Mouse (Mus musculus): ENCODE results near the gene Uvrag. TPM values are rescaled to one million over a fixed set of nuclear protein-coding genes. Genes with fewer than 3 reads are reported as not detected.

The Uvrag gene
- polyA plus RNA-seq, 1 experiment from 2014 or later, result 25.8 TPM

- DNase-seq (ENCODE audit: low spot score), result peak; percentile 76
- under 1% methylated on average over 13 of the region's 13 CpGs for WGBS
- no peaks in the 10 kb centered on the region for H3K27me3 ChIP-seq (replicated peaks; ENCODE audit: control insufficient read depth, insufficient read depth, low read length)
Measured at GRCm38 (mm10) chr7:99139841-99140491, 975 bp downstream of the Uvrag start.

DNA sequence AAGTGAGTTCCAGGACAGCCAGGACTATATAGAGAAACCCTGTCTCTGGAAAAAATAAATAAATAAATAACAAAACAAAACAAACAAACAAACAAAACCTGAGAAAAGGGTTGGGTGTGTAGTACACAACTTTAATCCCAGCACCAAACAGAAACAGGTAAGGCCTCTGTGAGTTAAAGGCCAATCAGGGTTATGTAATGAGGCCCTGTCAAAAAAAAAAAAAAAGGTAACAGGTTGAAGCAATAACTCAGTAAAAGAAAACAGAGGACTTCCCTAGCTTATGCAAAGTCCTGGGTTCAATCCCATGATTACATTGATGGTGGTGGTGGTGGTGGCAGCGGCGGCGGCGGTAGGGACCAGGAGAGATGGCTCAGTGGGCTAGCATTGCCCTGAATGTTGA lies 3.4 kb downstream of the Uvrag start:
- Histone ChIP-seq H3K4me2 (ENCODE audit: low read length) (no peak overlapping the region), H3K9me3 (ENCODE audit: control insufficient read depth, low read length) (no peaks in the 10 kb centered on the region), H3K27me3 (replicated peaks; ENCODE audit: control insufficient read depth, insufficient read depth, low read length) (no peaks in the 10 kb centered on the region), H3K4me3 (ENCODE audit: low read depth, low read length) (no peak overlapping the region), H3K4me1 (replicated peaks; ENCODE audit: control insufficient read depth, insufficient read depth, low read length) (peaks cover 19% of the 10 kb centered on the region), H3K36me3 (ENCODE audit: control insufficient read depth, insufficient read depth, low read length) (no peaks in the 10 kb centered on the region), H3K27ac (ENCODE audit: low read depth) (no peak overlapping the region), H3K9ac (ENCODE audit: low read length) (no peak overlapping the region)
- DNase-seq (ENCODE audit: low spot score) (no peak), ATAC-seq (replicated peaks; ENCODE audit: low FRiP score, low TSS enrichment, low read depth) (no peak)
- 100% methylated on average over 4 of the region's 4 CpGs for WGBS

More at GRCm38 (mm10) chr7:99139841-99140491, 975 bp downstream of the Uvrag start:
- Histone ChIP-seq H3K4me2 (ENCODE audit: low read length) (peak overlapping the region; percentile 83), H3K27ac (ENCODE audit: low read depth) (peak overlapping the region; percentile 92), H3K9me3 (ENCODE audit: control insufficient read depth, low read length) (no peaks in the 10 kb centered on the region), H3K9ac (ENCODE audit: low read length) (peak overlapping the region; percentile 87), H3K36me3 (ENCODE audit: control insufficient read depth, insufficient read depth, low read length) (no peaks in the 10 kb centered on the region), H3K4me3 (ENCODE audit: low read depth, low read length) (peak overlapping the region; percentile 90), H3K4me1 (replicated peaks; ENCODE audit: control insufficient read depth, insufficient read depth, low read length) (peaks cover 11% of the 10 kb centered on the region)
- ATAC-seq (replicated peaks; ENCODE audit: low FRiP score, low TSS enrichment, low read depth), result no peak

DNA sequence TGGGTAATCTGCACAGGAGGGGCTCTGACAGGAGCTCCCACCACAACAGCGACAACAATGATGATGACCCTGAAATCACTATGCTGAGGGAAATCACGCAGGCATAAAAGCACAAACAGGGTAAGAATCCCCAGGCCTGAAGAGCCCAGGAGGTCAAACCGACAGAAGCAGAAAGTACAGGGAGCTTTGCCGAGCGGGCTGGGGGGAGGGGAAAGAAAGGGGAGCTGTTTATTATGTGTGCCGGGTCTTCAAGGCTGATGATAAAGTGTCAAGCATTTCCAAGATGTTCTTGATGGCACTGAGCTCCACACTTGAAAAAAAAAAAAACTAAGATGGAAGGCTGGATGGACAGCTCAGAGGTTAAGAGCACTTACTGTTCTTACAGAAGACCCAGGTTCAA lies 4.2 kb downstream of the Uvrag start:
- Histone ChIP-seq H3K9me3 (ENCODE audit: control insufficient read depth, low read length) (no peaks in the 10 kb centered on the region), H3K9ac (ENCODE audit: low read length) (no peak overlapping the region), H3K4me1 (replicated peaks; ENCODE audit: control insufficient read depth, insufficient read depth, low read length) (peaks cover 23% of the 10 kb centered on the region), H3K4me2 (ENCODE audit: low read length) (no peak overlapping the region), H3K27ac (ENCODE audit: low read depth) (no peak overlapping the region), H3K4me3 (ENCODE audit: low read depth, low read length) (no peak overlapping the region), H3K27me3 (replicated peaks; ENCODE audit: control insufficient read depth, insufficient read depth, low read length) (no peaks in the 10 kb centered on the region), H3K36me3 (ENCODE audit: control insufficient read depth, insufficient read depth, low read length) (no peaks in the 10 kb centered on the region)
- ATAC-seq (replicated peaks; ENCODE audit: low FRiP score, low TSS enrichment, low read depth) (no peak), DNase-seq (ENCODE audit: low spot score) (no peak)
- 50% methylated on average over 6 of the region's 6 CpGs for WGBS

GRCm38 (mm10) chr7:99133811-99134402 lies 7.0 kb downstream of the Uvrag start:
- H3K36me3 ChIP-seq (ENCODE audit: control insufficient read depth, insufficient read depth, low read length), result no peaks in the 10 kb centered on the region
- H3K4me1 ChIP-seq (replicated peaks; ENCODE audit: control insufficient read depth, insufficient read depth, low read length), result peaks cover 40% of the 10 kb centered on the region
- H3K9me3 ChIP-seq (ENCODE audit: control insufficient read depth, low read length), result no peaks in the 10 kb centered on the region
- DNase-seq (ENCODE audit: low spot score) (no peak), ATAC-seq (replicated peaks; ENCODE audit: low FRiP score, low TSS enrichment, low read depth) (no peak)
- H3K27me3 ChIP-seq (replicated peaks; ENCODE audit: control insufficient read depth, insufficient read depth, low read length), result no peaks in the 10 kb centered on the region
- no peak overlapping the region for H3K4me3 ChIP-seq (ENCODE audit: low read depth, low read length)
- WGBS, result 74% methylated on average over 8 of the region's 8 CpGs
- H3K9ac ChIP-seq (ENCODE audit: low read length), result no peak overlapping the region
- 0 out of 2 replicates have a peak overlapping the region, but pooled peaks have one; percentile 25 for H3K27ac ChIP-seq (ENCODE audit: low read depth)
- H3K4me2 ChIP-seq (ENCODE audit: low read length), result no peak overlapping the region

- 57% methylated on average over 9 of the region's 9 CpGs for WGBS
- no peak overlapping the region for H3K9ac ChIP-seq (ENCODE audit: low read length)
Measured at GRCm38 (mm10) chr7:99132597-99132996, 8.3 kb downstream of the Uvrag start.

GRCm38 (mm10) chr7:99131819-99132353 lies 9.1 kb downstream of the Uvrag start:
- Histone ChIP-seq H3K27me3 (replicated peaks; ENCODE audit: control insufficient read depth, insufficient read depth, low read length) (no peaks in the 10 kb centered on the region), H3K4me3 (ENCODE audit: low read depth, low read length) (no peak overlapping the region), H3K27ac (ENCODE audit: low read depth) (peak overlapping the region; percentile 66), H3K4me2 (ENCODE audit: low read length) (peak overlapping the region; percentile 28), H3K9me3 (ENCODE audit: control insufficient read depth, low read length) (no peaks in the 10 kb centered on the region), H3K4me1 (replicated peaks; ENCODE audit: control insufficient read depth, insufficient read depth, low read length) (peaks cover 60% of the 10 kb centered on the region), H3K36me3 (ENCODE audit: control insufficient read depth, insufficient read depth, low read length) (no peaks in the 10 kb centered on the region), H3K9ac (ENCODE audit: low read length) (no peak overlapping the region)
- ATAC-seq (replicated peaks; ENCODE audit: low FRiP score, low TSS enrichment, low read depth) (no peak), DNase-seq (ENCODE audit: low spot score) (no peak)
- 29% methylated on average over 6 of the region's 6 CpGs for WGBS

More at GRCm38 (mm10) chr7:99132597-99132996, 8.3 kb downstream of the Uvrag start:
- DNase-seq (ENCODE audit: low spot score) (no peak), ATAC-seq (replicated peaks; ENCODE audit: low FRiP score, low TSS enrichment, low read depth) (no peak)
- Histone ChIP-seq H3K4me3 (ENCODE audit: low read depth, low read length) (no peak overlapping the region), H3K4me1 (replicated peaks; ENCODE audit: control insufficient read depth, insufficient read depth, low read length) (peaks cover 53% of the 10 kb centered on the region), H3K9me3 (ENCODE audit: control insufficient read depth, low read length) (no peaks in the 10 kb centered on the region), H3K4me2 (ENCODE audit: low read length) (peak overlapping the region; percentile 28), H3K27me3 (replicated peaks; ENCODE audit: control insufficient read depth, insufficient read depth, low read length) (no peaks in the 10 kb centered on the region), H3K36me3 (ENCODE audit: control insufficient read depth, insufficient read depth, low read length) (no peaks in the 10 kb centered on the region), H3K27ac (ENCODE audit: low read depth) (peak overlapping the region; percentile 66)

DNA sequence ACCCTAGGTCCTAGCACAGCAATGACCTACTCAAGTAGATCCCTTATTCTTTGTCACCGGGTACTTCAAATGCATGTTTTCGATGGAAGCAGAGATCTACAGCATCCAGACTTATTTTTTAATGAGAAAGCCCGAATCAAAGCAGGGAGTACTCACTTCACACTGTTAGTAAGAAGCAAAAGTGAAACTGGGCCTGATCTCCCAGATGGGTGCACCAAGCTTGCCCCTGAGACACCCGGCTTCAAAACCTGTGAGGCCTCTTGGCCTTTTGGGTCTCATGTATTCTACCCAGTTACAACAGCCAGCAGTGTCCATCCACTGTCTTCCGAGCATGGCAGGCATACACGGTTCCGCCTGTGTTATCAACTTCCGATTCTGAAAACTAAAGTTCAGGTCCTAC lies 12.0 kb downstream of the Uvrag start:
- no peaks in the 10 kb centered on the region for H3K9me3 ChIP-seq (ENCODE audit: control insufficient read depth, low read length)
- no peaks in the 10 kb centered on the region for H3K36me3 ChIP-seq (ENCODE audit: control insufficient read depth, insufficient read depth, low read length)
- DNase-seq (ENCODE audit: low spot score) (no peak), ATAC-seq (replicated peaks; ENCODE audit: low FRiP score, low TSS enrichment, low read depth) (no peak)
- no peak overlapping the region for H3K4me2 ChIP-seq (ENCODE audit: low read length)
- no peak overlapping the region for H3K4me3 ChIP-seq (ENCODE audit: low read depth, low read length)
- 92% methylated on average over 8 of the region's 8 CpGs for WGBS
- H3K4me1 ChIP-seq (replicated peaks; ENCODE audit: control insufficient read depth, insufficient read depth, low read length), result peaks cover 70% of the 10 kb centered on the region
- H3K27ac ChIP-seq (ENCODE audit: low read depth), result no peak overlapping the region
- no peaks in the 10 kb centered on the region for H3K27me3 ChIP-seq (replicated peaks; ENCODE audit: control insufficient read depth, insufficient read depth, low read length)
- H3K9ac ChIP-seq (ENCODE audit: low read length), result no peak overlapping the region

DNA sequence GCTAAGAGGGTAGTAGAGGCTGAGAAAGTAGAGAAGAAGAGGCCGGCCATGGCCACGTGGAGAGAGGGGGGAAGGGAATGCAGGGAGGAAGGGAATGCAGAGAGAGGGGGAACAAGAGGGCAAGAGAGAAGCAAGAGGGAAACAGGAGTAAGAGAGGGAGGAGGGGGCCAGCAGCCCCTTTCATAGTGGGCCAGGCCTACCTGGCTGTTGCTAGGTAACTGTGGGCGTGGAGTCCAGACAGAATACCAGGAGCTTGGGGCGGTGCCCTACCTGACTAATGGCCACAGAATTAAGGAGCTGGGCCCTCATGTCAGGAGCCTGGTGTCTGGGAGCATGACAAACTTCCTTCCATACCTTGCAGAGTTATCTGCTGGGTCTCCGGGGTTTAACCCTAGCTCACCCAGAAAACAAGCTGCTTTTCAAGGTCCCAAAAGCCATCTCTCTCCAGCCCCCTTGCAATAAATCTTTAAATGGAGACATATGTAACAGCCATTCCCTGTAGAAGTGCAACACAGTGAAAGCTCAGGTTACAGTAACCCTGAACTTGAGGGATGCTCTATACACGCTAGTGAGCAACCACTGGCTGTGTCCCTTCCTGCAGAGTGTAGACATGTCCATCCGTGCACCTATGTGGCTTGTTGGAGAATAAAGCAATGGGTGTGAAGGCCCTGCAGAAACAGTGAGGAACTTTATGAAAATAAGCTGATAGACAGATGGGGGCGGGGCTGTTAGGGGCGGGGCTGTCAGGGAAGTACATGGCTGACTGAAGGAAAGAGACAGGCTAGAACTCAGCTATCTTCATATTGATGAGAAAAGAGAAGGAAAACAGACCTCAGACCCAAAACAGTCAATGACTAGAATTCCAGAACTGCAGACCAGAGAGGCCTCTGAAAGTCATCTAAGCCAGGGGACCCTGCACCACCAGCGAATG lies 12.7 kb downstream of the Uvrag start:
- Histone ChIP-seq H3K27ac (ENCODE audit: low read depth) (no peak overlapping the region), H3K9me3 (ENCODE audit: control insufficient read depth, low read length) (no peaks in the 10 kb centered on the region), H3K9ac (ENCODE audit: low read length) (no peak overlapping the region), H3K4me1 (replicated peaks; ENCODE audit: control insufficient read depth, insufficient read depth, low read length) (peaks cover 67% of the 10 kb centered on the region), H3K4me3 (ENCODE audit: low read depth, low read length) (no peak overlapping the region), H3K27me3 (replicated peaks; ENCODE audit: control insufficient read depth, insufficient read depth, low read length) (no peaks in the 10 kb centered on the region), H3K4me2 (ENCODE audit: low read length) (no peak overlapping the region), H3K36me3 (ENCODE audit: control insufficient read depth, insufficient read depth, low read length) (no peaks in the 10 kb centered on the region)
- ATAC-seq (replicated peaks; ENCODE audit: low FRiP score, low TSS enrichment, low read depth) (peak; percentile 47), DNase-seq (ENCODE audit: low spot score) (no peak)
- 32% methylated on average over 10 of the region's 10 CpGs for WGBS

Data from intestine, embryonic 14.5 days (tissue).